Mouse (Mus musculus): Measurements from ENCODE around the gene Podxl. TPM values are rescaled to one million over a fixed set of nuclear protein-coding genes. Genes with fewer than 3 reads are reported as not detected.
A peak's percentile ranks its signal among the peaks of the same experiment; 100 is the strongest.

Gene Podxl
- total and polyA plus RNA-seq, 3 experiments, result 53.8 to 90.9 (median 71.6) TPM

DNA sequence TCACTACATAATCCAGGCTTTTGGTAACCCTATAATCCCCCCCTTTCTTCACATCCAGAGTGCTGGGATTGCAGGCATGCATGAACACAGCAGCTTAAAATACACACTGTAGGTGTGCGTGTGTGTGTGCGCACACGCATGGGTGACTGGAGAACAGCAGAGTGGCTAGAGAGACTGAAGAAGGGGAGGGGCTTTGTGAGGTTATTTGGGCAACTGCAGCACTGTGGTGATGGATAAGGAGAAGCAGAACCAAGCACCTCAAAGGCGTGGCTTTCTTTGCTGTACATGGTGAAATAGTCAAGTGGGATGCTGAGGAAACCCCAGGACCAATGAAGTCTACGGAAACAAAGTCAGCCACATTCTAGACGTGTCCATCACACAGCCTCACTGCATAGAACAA is 23.8 kb downstream of the Podxl start:
- no peak overlapping the region for H3K4me3 ChIP-seq
- 72% methylated on average over 6 of the region's 6 CpGs for WGBS
- no peak overlapping the region for H3K27ac ChIP-seq
- H3K79me2 ChIP-seq (replicated peaks; ENCODE audit: control insufficient read depth, insufficient read depth, low read length), result peaks cover 2% of the 10 kb centered on the region; the same call in 1 of the 2 replicates
- peaks cover 28% of the 10 kb centered on the region for H3K36me3 ChIP-seq (ENCODE audit: control insufficient read depth, insufficient read depth, low read length)
- intact Hi-C loops (cut with DNase I), result loop anchor here (5.0 kb wide), 1 partner anchor 52 kb away; no protein-coding TSS in a partner anchor
- H3K4me1 ChIP-seq (ENCODE audit: control insufficient read depth, insufficient read depth, low read length), result peaks cover 30% of the 10 kb centered on the region
- no peak overlapping the region for H3K9ac ChIP-seq (ENCODE audit: low read depth, low read length)
- no peaks in the 10 kb centered on the region for H3K27me3 ChIP-seq (ENCODE audit: control insufficient read depth, insufficient read depth, low read length)
- no peak for DNase-seq
- no peak for TF ChIP-seq EP300 (IDR thresholded peaks at IDR 0.05; ENCODE audit: insufficient read depth, low read depth, low read length)
- TF ChIP-seq POLR2A (IDR thresholded peaks at IDR 0.05; ENCODE audit: insufficient read depth, low read depth, low read length), result no peak
- TF ChIP-seq CTCF (IDR thresholded peaks at IDR 0.05), result no peak

DNA sequence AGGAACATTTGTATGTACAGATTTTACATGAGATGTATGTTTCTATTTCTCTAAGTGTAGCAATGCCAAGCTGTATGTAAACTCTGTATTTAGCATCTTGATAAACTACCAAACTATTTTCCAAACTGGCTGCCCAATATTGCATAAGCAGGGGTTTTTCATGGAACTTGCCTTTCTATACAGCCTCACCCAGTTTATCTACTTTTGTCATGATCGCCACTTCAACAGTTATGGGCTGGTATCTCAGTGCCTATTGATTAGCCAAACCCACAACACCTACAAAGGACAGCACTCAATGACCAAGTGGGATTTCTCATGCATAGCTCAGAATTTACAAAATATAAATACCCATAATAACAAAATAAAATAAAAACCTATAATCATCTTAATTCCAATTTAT is 25.7 kb downstream of the Podxl start:
- WGBS, result 98% methylated on average over 1 of the region's 1 CpGs
- no peak overlapping the region for H3K4me3 ChIP-seq
- peaks cover 18% of the 10 kb centered on the region for H3K4me1 ChIP-seq (ENCODE audit: control insufficient read depth, insufficient read depth, low read length)
- no peak for DNase-seq
- intact Hi-C loops (cut with DNase I), result no loop called here
- H3K27ac ChIP-seq, result peak overlapping the region; percentile 4
- TF ChIP-seq POLR2A (IDR thresholded peaks at IDR 0.05; ENCODE audit: insufficient read depth, low read depth, low read length) (no peak), CTCF (IDR thresholded peaks at IDR 0.05) (no peak), EP300 (IDR thresholded peaks at IDR 0.05; ENCODE audit: insufficient read depth, low read depth, low read length) (no peak)
- H3K79me2 ChIP-seq (replicated peaks; ENCODE audit: control insufficient read depth, insufficient read depth, low read length), result 0 out of 2 replicates have a peak, but pooled peaks cover 2% of the 10 kb centered on the region
- H3K27me3 ChIP-seq (ENCODE audit: control insufficient read depth, insufficient read depth, low read length), result no peaks in the 10 kb centered on the region
- peaks cover 29% of the 10 kb centered on the region for H3K36me3 ChIP-seq (ENCODE audit: control insufficient read depth, insufficient read depth, low read length)
- H3K9ac ChIP-seq (ENCODE audit: low read depth, low read length), result no peak overlapping the region

DNA sequence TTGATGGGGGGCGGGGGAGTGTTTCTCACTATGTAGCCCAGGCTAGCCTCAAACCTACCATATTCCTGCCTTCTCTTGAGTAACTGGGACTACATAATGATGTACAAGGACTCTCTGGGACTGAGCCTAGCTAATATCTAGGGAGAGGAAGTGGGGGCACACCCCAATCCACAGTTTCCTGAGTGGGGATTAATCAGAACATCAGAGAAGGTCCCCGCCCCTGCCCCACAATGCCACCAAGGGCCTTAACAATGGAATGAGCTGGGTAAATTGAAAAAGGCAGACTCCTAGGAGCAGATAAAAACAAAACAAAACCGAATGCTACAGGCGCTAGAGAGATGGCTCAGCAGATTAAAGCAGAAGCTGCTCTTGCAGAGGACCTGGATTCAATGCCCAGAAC is 26.6 kb downstream of the Podxl start:
- Histone ChIP-seq H3K4me3 (no peak overlapping the region), H3K27me3 (ENCODE audit: control insufficient read depth, insufficient read depth, low read length) (no peaks in the 10 kb centered on the region), H3K36me3 (ENCODE audit: control insufficient read depth, insufficient read depth, low read length) (peaks cover 28% of the 10 kb centered on the region), H3K79me2 (replicated peaks; ENCODE audit: control insufficient read depth, insufficient read depth, low read length) (0 out of 2 replicates have a peak, but pooled peaks cover 2% of the 10 kb centered on the region), H3K9ac (ENCODE audit: low read depth, low read length) (no peak overlapping the region), H3K4me1 (ENCODE audit: control insufficient read depth, insufficient read depth, low read length) (peaks cover 16% of the 10 kb centered on the region), H3K27ac (peak overlapping the region; percentile 4)
- WGBS, result 58% methylated on average over 4 of the region's 4 CpGs
- no peak for TF ChIP-seq EP300 (IDR thresholded peaks at IDR 0.05; ENCODE audit: insufficient read depth, low read depth, low read length)
- TF ChIP-seq POLR2A (IDR thresholded peaks at IDR 0.05; ENCODE audit: insufficient read depth, low read depth, low read length), result no peak
- TF ChIP-seq CTCF (IDR thresholded peaks at IDR 0.05), result no peak
- intact Hi-C loops (cut with DNase I), result no loop called here
- DNase-seq, result no peak

DNA sequence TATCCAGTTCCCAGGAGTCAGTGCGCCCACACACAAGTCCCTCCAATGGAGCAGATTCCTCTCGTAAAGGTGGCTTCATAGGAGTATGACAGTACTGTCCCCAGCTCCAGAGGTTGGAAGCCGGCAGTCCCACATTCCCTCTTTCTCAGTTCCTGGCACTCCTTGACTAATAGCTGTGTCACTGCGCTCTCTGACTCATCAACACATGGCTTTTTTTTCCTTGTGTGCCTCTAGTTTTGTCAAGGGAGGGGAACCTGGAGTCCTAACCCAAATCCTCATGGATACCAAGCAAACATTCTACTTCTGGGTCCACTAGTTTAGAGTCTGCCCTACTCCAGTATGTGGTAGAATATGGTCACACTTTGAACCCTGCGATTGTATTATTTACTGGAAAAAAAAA is 29.1 kb downstream of the Podxl start:
- no peak overlapping the region for H3K27ac ChIP-seq
- intact Hi-C loops (cut with DNase I), result no loop called here
- peaks cover 24% of the 10 kb centered on the region for H3K36me3 ChIP-seq (ENCODE audit: control insufficient read depth, insufficient read depth, low read length)
- H3K4me1 ChIP-seq (ENCODE audit: control insufficient read depth, insufficient read depth, low read length), result peaks cover 14% of the 10 kb centered on the region
- no peak for TF ChIP-seq CTCF (IDR thresholded peaks at IDR 0.05)
- TF ChIP-seq EP300 (IDR thresholded peaks at IDR 0.05; ENCODE audit: insufficient read depth, low read depth, low read length), result no peak
- TF ChIP-seq POLR2A (IDR thresholded peaks at IDR 0.05; ENCODE audit: insufficient read depth, low read depth, low read length), result no peak
- no peak for DNase-seq
- H3K27me3 ChIP-seq (ENCODE audit: control insufficient read depth, insufficient read depth, low read length), result no peaks in the 10 kb centered on the region
- 0 out of 2 replicates have a peak, but pooled peaks cover 2% of the 10 kb centered on the region for H3K79me2 ChIP-seq (replicated peaks; ENCODE audit: control insufficient read depth, insufficient read depth, low read length)
- no peak overlapping the region for H3K4me3 ChIP-seq
- H3K9ac ChIP-seq (ENCODE audit: low read depth, low read length), result no peak overlapping the region
- WGBS, result 86% methylated on average over 5 of the region's 5 CpGs

DNA sequence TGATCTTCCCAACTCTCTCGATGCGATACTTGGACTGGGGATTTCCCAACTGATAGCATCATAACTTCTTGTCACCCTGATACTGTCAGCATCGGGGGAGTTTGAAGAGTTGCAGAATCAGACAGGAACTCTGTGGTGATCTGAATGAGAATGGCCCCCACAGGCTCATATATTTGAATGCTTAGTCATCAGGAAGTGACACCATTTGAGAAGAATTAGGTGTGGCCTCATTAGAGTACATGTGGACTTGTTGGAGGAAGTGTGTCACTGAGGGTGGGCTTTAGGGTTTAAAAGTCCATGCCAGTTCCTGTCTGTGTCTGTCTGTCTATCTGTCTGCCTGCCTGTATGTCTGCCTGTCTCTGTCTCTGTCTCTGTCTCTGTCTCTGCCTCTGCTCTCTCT is 31.9 kb downstream of the Podxl start:
- intact Hi-C loops (cut with DNase I), result loop anchor here (2.0 kb wide), 1 partner anchor 15 kb away; no protein-coding TSS in a partner anchor

DNA sequence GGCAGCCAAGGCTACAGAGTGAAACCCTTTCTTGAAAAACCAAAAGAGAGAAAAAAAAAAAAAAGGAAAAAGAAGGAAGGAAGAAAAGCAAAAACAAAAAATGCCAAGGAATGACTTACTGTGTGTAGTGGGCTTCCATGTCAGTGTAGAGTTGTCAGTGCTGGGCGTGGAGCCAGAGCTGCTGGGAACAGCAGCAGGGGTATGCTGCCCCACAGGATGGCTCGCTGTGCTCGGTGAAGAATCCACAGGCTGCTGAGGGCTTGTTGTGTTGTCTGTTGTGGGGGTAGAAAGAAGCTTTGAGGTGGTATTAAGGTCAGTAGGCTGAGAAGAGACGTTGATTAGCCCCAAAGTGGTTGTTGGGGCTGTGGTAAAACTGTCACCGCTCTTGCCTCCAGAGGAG is 35.4 kb downstream of the Podxl start:
- Histone ChIP-seq H3K9ac (ENCODE audit: low read depth, low read length) (no peak overlapping the region), H3K4me3 (no peak overlapping the region), H3K27me3 (ENCODE audit: control insufficient read depth, insufficient read depth, low read length) (no peaks in the 10 kb centered on the region), H3K36me3 (ENCODE audit: control insufficient read depth, insufficient read depth, low read length) (peaks cover 13% of the 10 kb centered on the region; the same call in 1 of the 2 replicates), H3K4me1 (ENCODE audit: control insufficient read depth, insufficient read depth, low read length) (peaks cover 11% of the 10 kb centered on the region), H3K27ac (peak overlapping the region; percentile 28), H3K79me2 (replicated peaks; ENCODE audit: control insufficient read depth, insufficient read depth, low read length) (no peaks in the 10 kb centered on the region)
- intact Hi-C loops (cut with DNase I), result loop anchor here (5.0 kb wide), 1 partner anchor 34 kb away; the partner anchor contains the start of gene Podxl
- DNase-seq, result no peak
- TF ChIP-seq POLR2A (IDR thresholded peaks at IDR 0.05; ENCODE audit: insufficient read depth, low read depth, low read length), result no peak
- TF ChIP-seq EP300 (IDR thresholded peaks at IDR 0.05; ENCODE audit: insufficient read depth, low read depth, low read length), result no peak
- 0 out of 2 replicates have a peak, but pooled peaks have one; percentile 14 for TF ChIP-seq CTCF (IDR thresholded peaks at IDR 0.05)
- WGBS, result 69% methylated on average over 5 of the region's 5 CpGs

More for the DNA sequence above, 31.9 kb downstream of the Podxl start:
- Histone ChIP-seq H3K27me3 (ENCODE audit: control insufficient read depth, insufficient read depth, low read length) (no peaks in the 10 kb centered on the region), H3K36me3 (ENCODE audit: control insufficient read depth, insufficient read depth, low read length) (peaks cover 9% of the 10 kb centered on the region; the same call in 1 of the 2 replicates), H3K4me1 (ENCODE audit: control insufficient read depth, insufficient read depth, low read length) (peaks cover 14% of the 10 kb centered on the region), H3K9ac (ENCODE audit: low read depth, low read length) (no peak overlapping the region), H3K27ac (peak overlapping the region; percentile 6; the same call in 1 of the 2 replicates), H3K4me3 (no peak overlapping the region), H3K79me2 (replicated peaks; ENCODE audit: control insufficient read depth, insufficient read depth, low read length) (0 out of 2 replicates have a peak, but pooled peaks cover 2% of the 10 kb centered on the region)
- TF ChIP-seq CTCF (IDR thresholded peaks at IDR 0.05) (no peak), EP300 (IDR thresholded peaks at IDR 0.05; ENCODE audit: insufficient read depth, low read depth, low read length) (no peak), POLR2A (IDR thresholded peaks at IDR 0.05; ENCODE audit: insufficient read depth, low read depth, low read length) (no peak)
- WGBS, result 28% methylated on average over 3 of the region's 3 CpGs
- no peak for DNase-seq

All from heart, adult 2 months (tissue).